In genomic region chr2:162919926-162920325, GRCm38 (mm10) we compare ENCODE assay signal across 23 mouse cellular contexts. TPM values are rescaled to one million over a fixed set of nuclear protein-coding genes. Genes with fewer than 3 reads are reported as not detected.
"Had no signal": no experiment of that assay in that cellular context is flagged by ENCODE, and none has a peak within 500 bp of the region (broad histone marks: within the 10 kb centered on the region; RNA-seq: fewer than 3 reads in every experiment).

No protein-coding gene starts in this region.

- H3K9ac ChIP-seq: limb, embryonic 13.5 days; liver, embryonic 12.5 days; liver, embryonic 15.5 days; lung, embryonic 15.5 days had no signal

- H3K36me3 ChIP-seq: limb, embryonic 10.5 days; limb, embryonic 13.5 days; liver, embryonic 12.5 days; liver, embryonic 15.5 days; lung, embryonic 15.5 days; midbrain, embryonic 10.5 days had no signal

- H3K27ac ChIP-seq: kidney, postnatal 0 days; layer of hippocampus, adult 2 months; limb, embryonic 10.5 days; limb, embryonic 13.5 days; liver, embryonic 12.5 days; liver, embryonic 15.5 days; lung, embryonic 15.5 days; midbrain, embryonic 10.5 days; stomach, postnatal 0 days had no signal

- ATAC-seq: liver, embryonic 12.5 days had no signal

- H3K4me3 ChIP-seq: layer of hippocampus, adult 2 months; limb, embryonic 10.5 days; limb, embryonic 13.5 days; liver, embryonic 12.5 days; liver, embryonic 15.5 days; lung, embryonic 15.5 days; megakaryocyte, embryonic 14.5 days; midbrain, embryonic 10.5 days had no signal

- H3K9me3 ChIP-seq: limb, embryonic 10.5 days; limb, embryonic 13.5 days; liver, embryonic 12.5 days; liver, embryonic 15.5 days; lung, embryonic 15.5 days; midbrain, embryonic 10.5 days had no signal

- DNase-seq: layer of hippocampus, adult 9-11 months; liver; lung, adult 18-20 months; lung, postnatal 10 days; lung, postnatal 36 days; midbrain, embryonic 14.5 days; right cerebral cortex, adult 18-20 months; right cerebral cortex, postnatal 14 days; right cerebral cortex, postnatal 4 days; thymus, adult 2 months; thymus, postnatal 14 days; thymus, postnatal 4 days had no signal

- H3K4me1 ChIP-seq: limb, embryonic 13.5 days; liver, embryonic 12.5 days; liver, embryonic 15.5 days; lung, embryonic 15.5 days; midbrain, embryonic 10.5 days had no signal

- H3K4me2 ChIP-seq: limb, embryonic 13.5 days; liver, embryonic 12.5 days; liver, embryonic 15.5 days; lung, embryonic 15.5 days had no signal

RNA-seq across cellular contexts. Expression of gene L3mbtl1, which starts 23.3 kb away (rescaled TPM):
- polyA plus RNA-seq: kidney, embryonic 14.5 days had no signal
